8 mouse cellular contexts compared by ENCODE assay signal in the genomic region with DNA sequence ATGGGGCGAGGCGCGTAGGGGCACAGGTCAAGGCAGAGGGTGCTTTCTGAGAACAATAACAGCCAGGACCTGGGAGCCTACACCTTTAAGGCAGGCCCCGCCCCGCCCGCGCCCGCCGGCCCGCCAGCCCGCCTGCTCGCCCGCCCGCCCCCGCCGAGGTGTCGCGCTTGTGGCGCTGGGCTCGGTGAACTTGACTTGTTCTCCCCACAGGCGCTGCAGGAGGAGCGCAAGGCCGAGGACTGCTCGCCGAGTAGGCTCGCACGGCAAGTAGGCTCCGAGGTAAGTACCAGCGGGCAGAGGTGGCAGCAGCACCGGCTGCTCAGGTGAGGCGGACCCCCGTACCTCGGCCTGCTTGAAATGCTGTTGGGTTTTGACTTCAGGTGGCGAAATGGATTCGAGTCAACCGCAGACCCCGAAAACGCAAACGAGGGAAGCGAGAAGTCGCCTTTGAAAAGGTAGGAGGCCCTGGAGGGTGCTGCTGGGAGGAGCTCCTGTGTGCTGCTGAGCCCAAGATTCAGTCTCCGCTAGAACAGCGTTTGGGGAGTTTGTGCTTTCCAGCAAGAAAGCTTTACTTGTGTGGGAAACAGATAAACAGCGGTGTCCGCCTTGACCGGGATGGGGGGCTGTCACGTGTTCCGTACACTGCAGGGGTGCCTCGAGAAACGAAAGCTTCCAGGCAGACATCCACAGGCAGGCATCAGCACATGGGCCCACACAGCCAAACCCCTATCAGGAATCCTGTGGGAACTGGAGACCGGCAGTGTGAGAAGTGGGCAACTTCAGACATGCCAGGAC.
DNase-seq lines count a peak whose midpoint lies in the region; ATAC-seq lines count a peak whose summit lies in the region.

No protein-coding gene starts in this region.

- H3K27ac ChIP-seq in hindbrain, embryonic 16.5 days (ENCODE audit: low read depth, low read length) = peak overlapping the region; percentile 81

- H3K9ac ChIP-seq in hindbrain, embryonic 16.5 days (ENCODE audit: low read depth, low read length) = peak overlapping the region; percentile 88

- peak overlapping the region; percentile 86 for H3K4me3 ChIP-seq in hindbrain, embryonic 16.5 days (ENCODE audit: low read length)

- peaks cover 17% of the 10 kb centered on the region for H3K4me1 ChIP-seq in hindbrain, embryonic 16.5 days (ENCODE audit: control insufficient read depth, insufficient read depth, low read depth, low read length)

- peak; percentile 73 for DNase-seq in NIH3T3 (ENCODE audit: low read depth)
- peak; percentile 83 for DNase-seq in cerebellum, adult 9-10 months
- DNase-seq in frontal cortex, postnatal 36 days (ENCODE audit: low spot score in 2 of 2) = peak; percentile 63 to 72
- peak; percentile 77 to 81 for DNase-seq in left cerebral cortex, postnatal 25 days (ENCODE audit: low spot score in 2 of 2)
- DNase-seq in right cerebral cortex, postnatal 14 days = peak; percentile 72
- peak; percentile 84 for DNase-seq in urinary bladder, postnatal 25 days (ENCODE audit: low spot score)

- under 1% methylated on average over 40 of the region's 51 CpGs for WGBS in hindbrain, embryonic 16.5 days

- 0 out of 2 replicates have a peak, but pooled peaks cover 2% of the 10 kb centered on the region for H3K27me3 ChIP-seq in hindbrain, embryonic 16.5 days (replicated peaks; ENCODE audit: control insufficient read depth, insufficient read depth, low read length)

- no peaks in the 10 kb centered on the region for H3K36me3 ChIP-seq in hindbrain, embryonic 16.5 days (ENCODE audit: control insufficient read depth, insufficient read depth, low read length)

- intact Hi-C loops in left cerebral cortex, postnatal 25 days (cut with DNase I) = loop anchor here (5.0 kb wide), 3 partner anchors 92 to 318 kb away; no protein-coding TSS in a partner anchor

- H3K9me3 ChIP-seq in hindbrain, embryonic 16.5 days (ENCODE audit: control insufficient read depth, low read length) = no peaks in the 10 kb centered on the region

- ATAC-seq in hindbrain, embryonic 16.5 days = peak; percentile 91
- peak; percentile 79 for ATAC-seq in megakaryocyte-erythroid progenitor cell, adult 5-6 weeks (replicated peaks; ENCODE audit: low FRiP score, low TSS enrichment, poor library complexity, severe bottlenecking)

- H3K4me2 ChIP-seq in hindbrain, embryonic 16.5 days (ENCODE audit: low read length) = peak overlapping the region; percentile 90

Comparison
In these comparisons a context has a peak if more than half of its experiments do, and no peak if none do; other contexts are left out.
1. Peak in every context shown above with its lines: DNase-seq, ATAC-seq, H3K4me3 ChIP-seq and H3K27ac ChIP-seq.